Mouse (Mus musculus) T-helper 2 cell (primary cell): Measurements from ENCODE around the gene Sik1.

Source experiments
- in situ Hi-C: fragments of 300-600 bp; cut with MboI, MseI; formaldehyde crosslinking; loops from one replicate; pipeline ENCODE4 v1.15.1; 2025; ENCODE audit warnings: high pct_unique_total_duplicates

Sik1 gene

DNA sequence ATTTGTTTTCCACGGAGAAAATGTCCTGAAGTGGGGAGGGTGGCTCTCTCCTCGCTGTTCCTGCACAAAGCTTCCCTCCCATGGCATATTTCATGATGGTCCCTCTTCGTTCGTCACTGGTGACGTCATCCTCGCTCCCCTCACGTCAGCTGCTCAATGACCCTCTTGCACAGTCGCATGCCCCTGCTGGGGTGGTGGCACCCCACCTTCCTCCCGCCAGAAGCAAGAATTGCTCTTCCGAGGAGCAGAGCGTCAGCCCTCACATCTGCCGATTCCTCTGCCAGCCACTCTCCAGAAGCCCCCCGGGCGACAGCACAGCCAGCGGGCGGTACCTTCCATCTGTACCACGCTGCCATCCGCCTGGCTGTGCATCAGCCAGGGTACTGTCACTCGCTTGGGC is 45.7 kb downstream of the Sik1 start:
- in situ Hi-C loops: no loop called here

DNA sequence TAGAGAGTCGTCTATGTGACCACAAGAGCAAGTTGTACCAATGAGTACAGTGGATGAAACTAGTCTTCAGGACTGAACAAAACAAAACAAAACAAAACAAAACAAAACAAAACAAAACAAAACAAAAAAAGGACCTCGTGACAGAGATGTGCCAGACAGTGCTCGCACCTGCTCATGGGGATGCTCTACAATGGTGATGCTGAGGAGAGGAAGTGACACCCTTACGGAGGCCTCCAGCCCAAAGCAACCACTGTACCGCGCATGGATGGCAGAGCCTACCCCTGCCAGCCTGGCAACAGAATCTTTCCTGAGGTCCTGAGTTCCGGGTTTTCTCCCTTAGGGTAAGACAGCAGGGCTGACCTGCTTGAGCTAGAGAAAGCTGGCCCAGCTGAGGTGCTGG is 46.5 kb downstream of the Sik1 start:
- in situ Hi-C loops: no loop called here

DNA sequence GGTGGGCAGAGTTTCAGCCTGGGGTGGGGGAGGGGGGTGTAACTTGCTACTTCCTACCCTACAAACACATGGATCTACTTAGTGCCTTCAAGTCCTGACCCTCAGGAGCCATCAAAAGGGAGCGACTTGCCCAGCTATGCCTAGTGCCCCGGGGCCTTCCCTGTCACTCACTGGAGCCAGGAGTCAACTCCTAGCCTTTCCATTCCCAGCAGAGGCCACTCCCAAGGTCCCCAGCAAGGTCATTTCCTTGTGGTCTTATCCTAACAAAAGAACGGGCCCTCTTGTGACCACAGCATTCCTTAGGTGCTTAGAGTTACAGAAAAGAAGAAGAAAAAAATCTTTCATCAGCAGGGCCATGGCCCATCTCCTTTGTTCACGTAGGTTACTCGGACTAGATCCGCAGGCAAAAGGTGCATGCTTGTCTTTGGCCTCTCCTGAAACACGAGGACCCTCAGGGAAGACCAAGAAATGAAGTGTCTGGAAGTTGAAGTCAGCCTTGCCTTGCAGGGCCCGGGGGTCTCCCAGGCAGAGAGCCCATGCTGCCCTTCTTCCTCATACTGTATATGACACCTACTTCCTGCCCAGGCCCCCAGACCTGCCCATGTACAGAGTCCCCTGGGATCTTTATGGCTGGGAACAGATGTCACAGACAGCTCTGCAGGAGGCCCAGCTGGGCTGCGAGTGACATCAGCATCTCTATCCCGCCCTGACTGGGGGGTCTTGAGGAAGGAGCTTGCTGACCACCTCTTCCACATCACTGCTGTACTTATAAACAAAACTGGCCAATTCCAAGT is 47.3 kb downstream of the Sik1 start:
- in situ Hi-C loops: no loop called here

DNA sequence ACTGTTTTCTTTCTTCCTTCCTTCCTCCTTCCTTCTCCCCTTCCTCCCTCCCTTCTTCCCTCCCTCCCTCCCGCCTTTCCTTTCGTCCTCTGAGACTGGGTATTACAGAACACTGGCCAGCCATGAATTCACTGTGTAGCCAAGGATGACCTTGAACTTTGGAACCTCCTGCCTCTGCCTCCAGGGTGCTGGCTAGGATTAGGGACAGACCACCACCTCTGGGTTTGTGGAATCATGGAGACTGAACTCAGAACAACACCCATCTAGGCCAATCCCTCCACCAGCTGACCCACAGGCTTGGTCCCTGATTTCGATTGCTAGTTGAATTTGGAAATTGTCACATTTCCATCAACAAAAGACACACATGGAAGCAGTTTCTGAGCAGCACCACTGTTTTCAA is 49.1 kb downstream of the Sik1 start:
- in situ Hi-C loops: no loop called here

DNA sequence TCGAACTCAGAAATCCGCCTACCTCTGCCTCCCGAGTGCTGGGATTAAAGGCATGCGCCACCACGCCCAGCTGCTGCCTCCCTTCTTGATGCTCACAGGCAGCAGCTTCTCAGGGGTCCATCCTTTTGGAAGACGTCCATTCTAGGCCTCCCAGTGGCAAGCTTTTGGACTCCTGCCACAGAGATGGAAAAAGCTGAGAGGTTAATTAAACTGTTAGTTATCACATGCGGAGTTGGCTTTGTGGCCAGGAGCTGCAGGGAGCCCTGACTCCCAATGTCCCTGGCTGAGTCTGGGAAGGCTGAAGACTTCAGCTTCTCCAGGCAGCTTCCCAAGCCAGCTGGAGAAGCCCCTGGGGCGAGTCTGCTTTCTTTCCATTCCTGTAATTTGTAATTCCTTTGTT is 49.6 kb downstream of the Sik1 start:
- in situ Hi-C loops: no loop called here

DNA sequence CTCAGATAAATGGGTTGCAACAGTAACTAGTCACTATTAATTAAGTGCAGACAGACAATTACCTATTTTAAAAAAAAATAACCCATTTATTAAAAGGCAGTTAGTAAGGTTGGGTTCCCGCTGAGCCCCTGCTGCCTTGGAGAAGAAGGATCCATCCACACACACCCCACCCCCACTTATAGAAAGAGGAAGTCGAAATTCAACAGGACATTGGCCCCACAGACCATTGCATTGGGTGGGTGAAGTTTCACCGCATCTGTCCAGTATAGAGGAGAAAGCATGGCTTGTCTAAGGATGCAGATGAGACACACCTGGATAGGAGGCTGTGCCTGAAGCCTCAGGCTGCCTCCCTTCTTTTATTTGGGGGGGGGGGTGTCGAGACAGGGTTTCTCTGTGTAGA is 50.0 kb downstream of the Sik1 start:
- in situ Hi-C loops: no loop called here

DNA sequence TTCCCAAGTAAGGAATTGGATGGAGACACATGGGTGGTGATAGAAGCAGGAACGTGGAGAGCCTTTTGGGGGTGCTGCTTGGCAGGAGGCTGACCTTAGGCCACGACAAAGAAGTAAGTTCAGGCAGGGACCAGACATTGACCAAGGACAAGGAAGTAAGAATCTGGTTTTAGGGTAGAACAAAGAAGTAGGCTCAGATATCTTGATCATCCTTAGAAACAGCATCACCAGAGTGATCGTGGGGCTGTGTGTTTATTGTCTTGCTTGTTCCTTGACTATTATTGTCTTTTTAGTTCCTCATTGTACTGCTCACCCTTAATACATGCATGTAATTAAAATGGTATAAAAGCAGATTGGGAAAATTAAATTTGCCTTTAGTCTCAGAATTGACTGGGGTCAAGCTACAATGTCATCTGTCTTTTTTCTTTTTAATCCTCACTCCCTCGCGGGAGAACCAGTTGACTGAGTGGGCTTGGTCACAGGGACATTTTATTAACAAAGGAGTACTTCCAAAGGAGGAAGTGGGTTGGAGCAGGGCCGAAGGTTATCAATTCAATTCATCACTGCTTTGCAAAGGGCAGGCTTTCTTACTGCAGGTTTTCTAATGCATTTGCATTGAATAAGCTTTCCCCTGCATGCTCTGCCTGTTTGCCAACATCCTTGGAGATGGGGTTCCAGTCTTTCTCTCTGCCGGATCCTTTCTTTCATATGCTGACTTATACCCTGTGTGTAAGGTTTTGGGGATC is 53.2 kb downstream of the Sik1 start:
- in situ Hi-C loops: no loop called here

DNA sequence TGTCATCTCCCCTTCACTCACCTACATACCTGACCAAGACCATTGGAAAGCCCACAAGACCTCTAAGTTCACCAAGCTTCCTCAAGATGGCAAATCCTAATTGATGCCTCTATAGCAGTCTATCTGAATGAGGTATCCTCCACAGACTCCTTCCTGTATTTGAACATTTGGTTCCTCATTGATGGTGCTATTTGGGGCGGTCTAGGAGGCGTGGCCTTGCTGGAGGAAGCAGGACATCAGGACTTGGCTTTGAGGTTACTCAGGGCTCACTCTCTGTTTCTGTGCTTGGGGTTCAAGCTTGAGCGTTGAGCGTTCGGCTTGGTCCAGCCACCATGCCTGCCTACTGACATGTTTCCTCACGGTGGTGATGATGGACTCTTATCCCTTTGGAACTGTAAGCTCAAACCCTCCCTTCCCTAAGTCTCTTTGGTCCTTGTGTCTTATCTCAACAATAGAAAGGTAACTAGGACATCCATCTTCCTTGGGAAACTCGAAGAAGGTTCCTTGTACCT is 54.7 kb downstream of the Sik1 start:
- in situ Hi-C loops: no loop called here

DNA sequence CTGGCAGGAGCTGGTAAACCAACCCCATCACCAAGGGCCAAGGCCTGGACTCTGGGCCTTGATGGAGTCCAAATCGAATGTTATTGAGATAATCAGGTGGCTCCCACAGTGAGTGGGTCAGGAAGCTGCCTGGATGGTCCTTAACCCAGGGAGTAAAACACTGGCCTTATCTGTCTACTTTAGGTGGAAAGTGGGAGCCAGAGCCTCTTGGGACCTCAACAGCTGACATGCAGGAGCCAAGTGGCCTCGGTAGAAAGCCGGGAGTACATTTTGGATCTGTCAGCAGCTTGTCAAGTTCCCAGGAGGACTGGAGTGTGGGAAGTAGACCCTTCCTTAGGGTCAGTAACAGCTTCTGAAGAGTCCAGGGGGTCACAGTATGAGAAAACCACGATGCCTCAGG is 59.7 kb downstream of the Sik1 start:
- in situ Hi-C loops: no loop called here
